Mouse (Mus musculus) liver, embryonic 14.5 days (tissue): ENCODE measurements around the gene Ccdc173. TPM values are rescaled to one million over a fixed set of nuclear protein-coding genes. Genes with fewer than 3 reads are reported as not detected.
A peak's percentile ranks its signal among the peaks of the same experiment; 100 is the strongest.

Experiments used
- ATAC-seq: fragments of 200-750 bp; cut with Nextera tagmentation; 2 replicates; pipeline ENCODE4 v1.8.0; 2017; ENCODE audit warnings: moderate number of reproducible peaks, mild to moderate bottlenecking, moderate library complexity; ENCODE audit not compliant: insufficient read depth
- DNase-seq, 3 experiments: peaks; one replicate each; pipeline ENCODE4 v3.0.0-alpha.2; 2012 to 2013; ENCODE audit warnings: low read depth in 3 of 3, low spot score in 3 of 3
- H3K27ac ChIP-seq: fragments of 300-500 bp; sonication (generic); 2 replicates; pipeline ENCODE4 v1.5.1; 2014; ENCODE audit warnings: moderate library complexity, mild to moderate bottlenecking, control low read depth, inconsistent platforms
- H3K27me3 ChIP-seq: fragments of 300-500 bp; sonication (generic); 2 replicates; pipeline ENCODE4 v1.6.1; 2014; ENCODE audit warnings: mild to moderate bottlenecking, low read length, moderate library complexity; ENCODE audit not compliant: control insufficient read depth, insufficient read depth
- H3K36me3 ChIP-seq: fragments of 300-500 bp; sonication (generic); replicated peaks from 2 replicates; pipeline ENCODE4 v1.6.1; 2014; ENCODE audit warnings: low read depth; ENCODE audit not compliant: control insufficient read depth, insufficient read depth
- H3K4me1 ChIP-seq, 2 experiments: fragments of 200-500 bp in 1 of 2; fragments of 300-500 bp in 1 of 2; sonication (generic) in 1 of 2; replicated peaks; 2 replicates each; pipeline ENCODE4 v1.6.1; 2012 to 2014; ENCODE audit warnings: antibody characterized with exemption in 1 of 2, inconsistent platforms in 1 of 2, low read length in 1 of 2; ENCODE audit not compliant: control insufficient read depth in 2 of 2, insufficient read depth in 2 of 2
- H3K4me2 ChIP-seq: fragments of 300-500 bp; sonication (generic); 2 replicates; pipeline ENCODE4 v1.6.1; 2014; ENCODE audit warnings: low read depth, mild to moderate bottlenecking, control low read depth, moderate library complexity
- H3K4me3 ChIP-seq, 2 experiments: fragments of 200-500 bp in 1 of 2; fragments of 300-500 bp in 1 of 2; sonication (generic) in 1 of 2; 2 replicates each; pipeline ENCODE4 v1.5.1; 2012 to 2014; ENCODE audit warnings: low read depth in 2 of 2, low read length in 2 of 2, mild to moderate bottlenecking in 2 of 2, control low read depth in 1 of 2, inconsistent platforms in 1 of 2, moderate library complexity in 1 of 2; ENCODE audit not compliant: insufficient read depth in 1 of 2
- H3K9ac ChIP-seq: fragments of 300-500 bp; sonication (generic); replicated peaks from 2 replicates; pipeline ENCODE4 v1.6.1; 2014; ENCODE audit warnings: mild to moderate bottlenecking, control low read depth, moderate library complexity
- H3K9me3 ChIP-seq: fragments of 300-500 bp; sonication (generic); 2 replicates; pipeline ENCODE4 v1.6.1; 2016; ENCODE audit warnings: low read length, mixed read lengths; ENCODE audit not compliant: control insufficient read depth
- CTCF ChIP-seq: IDR thresholded peaks from 2 replicates; pipeline ENCODE4 v1.5.1; 2016; ENCODE audit warnings: antibody characterized with exemption, low read depth, control low read depth
- EP300 ChIP-seq: IDR thresholded peaks from 2 replicates; pipeline ENCODE4 v1.6.1; 2016; ENCODE audit warnings: antibody characterized with exemption, low read depth
- WGBS: fragments of 180-500 bp; shearing (Covaris S2); extraction: QIAGEN DNeasy Blood & Tissue Kit; methylation state at CpG from one replicate; pipeline ENCODE4 v1.1.7; 2014; ENCODE audit not compliant: insufficient replicate concordance; 5-methylcytosine and 5-hydroxymethylcytosine counted together
- polyA plus RNA-seq, 2 experiments: library from polyadenylated mRNA; depleted of rRNA in 1 of 2; stranded (reverse) in 1 of 2; unstranded in 1 of 2; fragments of >200 nt; fragmentation: Nextera tagmentation in 1 of 2; extraction: Ambion mirVana in 1 of 2; gene quantifications; 2 replicates each; pipeline versions ENCODE4 v1.2.1 to v1.2.3; 2012 to 2014

Ccdc173 gene
- polyA plus RNA-seq, 2 experiments, result 0.18 to 0.25 TPM

- Histone ChIP-seq H3K36me3 (no peaks in the 10 kb centered on the region), H3K4me3 (peak overlapping the region; percentile 40 to 44; a peak in 3 of 4 replicates), H3K9ac (peak overlapping the region; percentile 23), H3K4me2 (peak overlapping the region; percentile 64), H3K9me3 (no peaks in the 10 kb centered on the region), H3K27ac (peak overlapping the region; percentile 17; the same call in 1 of the 2 replicates), H3K27me3 (no peaks in the 10 kb centered on the region), H3K4me1 (peaks cover 3 to 23% of the 10 kb centered on the region in 2 experiments; a peak in 3 of 4 replicates)
- TF ChIP-seq EP300 (no peak; the same call in 1 of the 2 replicates), CTCF (peak; percentile 98)
- DNase-seq (peak; percentile 64 to 70 (median 65)), ATAC-seq (peak; percentile 91)
- 17% methylated on average over 5 of the region's 5 CpGs for WGBS
Measured at GRCm38 (mm10) chr2:69802911-69803312, 13.5 kb upstream of the Ccdc173 start.

GRCm38 (mm10) chr2:69790722-69791121 lies 1.3 kb upstream of the Ccdc173 start:
- no peak for ATAC-seq
- no peak overlapping the region for H3K9ac ChIP-seq
- H3K9me3 ChIP-seq, result no peaks in the 10 kb centered on the region
- H3K36me3 ChIP-seq, result peaks cover 9% of the 10 kb centered on the region
- peaks cover 4% of the 10 kb centered on the region in 2 experiments for H3K4me1 ChIP-seq
- H3K27me3 ChIP-seq, result no peaks in the 10 kb centered on the region
- H3K4me2 ChIP-seq, result peak overlapping the region; percentile 96
- no peak overlapping the region for H3K27ac ChIP-seq
- DNase-seq, result no peak
- WGBS, result 38% methylated on average over 4 of the region's 4 CpGs
- peak overlapping the region in 1 of 2 experiments; percentile 71; a peak in 1 of 4 replicates for H3K4me3 ChIP-seq
- TF ChIP-seq EP300 (no peak), CTCF (no peak)

GRCm38 (mm10) chr2:69790285-69790684 lies 910 bp upstream of the Ccdc173 start:
- Histone ChIP-seq H3K9ac (peak overlapping the region; percentile 81), H3K4me1 (peaks cover 4% of the 10 kb centered on the region in 2 experiments), H3K9me3 (no peaks in the 10 kb centered on the region), H3K36me3 (peaks cover 5% of the 10 kb centered on the region), H3K27me3 (no peaks in the 10 kb centered on the region), H3K27ac (peak overlapping the region; percentile 61), H3K4me2 (peak overlapping the region; percentile 96), H3K4me3 (peak overlapping the region; percentile 62 to 71)
- no peak for TF ChIP-seq EP300
- peak; percentile 98 for TF ChIP-seq CTCF
- WGBS, result under 1% methylated on average over 10 of the region's 10 CpGs
- DNase-seq, result peak; percentile 83 to 88 (median 84)
- peak; percentile 66 for ATAC-seq

- peaks cover 4% of the 10 kb centered on the region for H3K36me3 ChIP-seq
- peaks cover 4% of the 10 kb centered on the region in 2 experiments for H3K4me1 ChIP-seq
- no peak for DNase-seq
- H3K9ac ChIP-seq, result peak overlapping the region; percentile 62
- 25% methylated on average over 9 of the region's 9 CpGs for WGBS
- TF ChIP-seq EP300, result no peak
- TF ChIP-seq CTCF, result no peak
- H3K9me3 ChIP-seq, result no peaks in the 10 kb centered on the region
- peak overlapping the region; percentile 37 for H3K27ac ChIP-seq
- H3K4me2 ChIP-seq, result peak overlapping the region; percentile 96
- peak overlapping the region; percentile 70 to 71 for H3K4me3 ChIP-seq
- ATAC-seq, result no peak
- H3K27me3 ChIP-seq, result no peaks in the 10 kb centered on the region
Measured at GRCm38 (mm10) chr2:69788974-69789373, 401 bp downstream of the Ccdc173 start.

- no peaks in the 10 kb centered on the region for H3K27me3 ChIP-seq
Measured at GRCm38 (mm10) chr2:69778836-69779177, 10.6 kb downstream of the Ccdc173 start.

More at GRCm38 (mm10) chr2:69778836-69779177, 10.6 kb downstream of the Ccdc173 start:
- Histone ChIP-seq H3K4me3 (no peak overlapping the region), H3K9ac (no peak overlapping the region), H3K9me3 (no peaks in the 10 kb centered on the region), H3K27ac (no peak overlapping the region), H3K4me2 (no peak overlapping the region), H3K4me1 (no peaks in the 10 kb centered on the region), H3K36me3 (no peaks in the 10 kb centered on the region)
- TF ChIP-seq CTCF (peak; percentile 59), EP300 (no peak)
- DNase-seq (no peak), ATAC-seq (no peak)
- 38% methylated on average over 5 of the region's 5 CpGs for WGBS
